Comparison of ENCODE assay signal across 16 mouse cellular contexts in the genomic region with DNA sequence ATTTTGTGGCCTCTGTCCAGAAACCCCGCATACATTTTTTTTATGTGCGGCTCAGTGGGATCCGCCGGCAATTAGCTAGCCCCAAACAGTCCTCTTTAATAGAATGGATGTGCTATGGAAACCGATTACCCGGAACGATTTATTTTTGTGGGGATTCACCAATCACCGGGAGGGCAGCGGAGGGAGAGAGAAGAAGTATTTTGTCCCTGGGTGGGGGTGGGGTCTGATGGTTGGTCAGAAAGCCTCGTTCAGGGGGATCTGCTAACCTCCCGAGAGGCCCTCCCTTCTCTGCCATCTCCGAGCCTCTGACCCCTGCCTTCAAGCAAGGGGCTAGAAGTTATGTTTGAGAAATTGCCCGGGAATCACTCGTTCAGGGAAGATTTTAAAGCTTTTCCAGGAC. TPM values are rescaled to one million over a fixed set of nuclear protein-coding genes. Genes with fewer than 3 reads are reported as not detected.
DNase-seq lines count a peak whose midpoint lies in the region; ATAC-seq and TF ChIP-seq lines count a peak whose summit lies in the region.
"Had no signal": no experiment of that assay in that cellular context is flagged by ENCODE, and none has a peak within 500 bp of the region (broad histone marks: within the 10 kb centered on the region; RNA-seq: fewer than 3 reads in every experiment).

No protein-coding gene starts in this region.

- H3K9ac ChIP-seq in hindbrain, embryonic 11.5 days (ENCODE audit: low read depth, low read length) = no peak overlapping the region
- H3K9ac ChIP-seq in hindbrain, embryonic 14.5 days = no peak overlapping the region
- H3K9ac ChIP-seq in limb, embryonic 11.5 days (ENCODE audit: low read length) = no peak overlapping the region
- H3K9ac ChIP-seq: limb, embryonic 15.5 days; liver, postnatal 0 days had no signal

- peak; percentile 59 for DNase-seq in hindbrain, embryonic 11.5 days (ENCODE audit: low spot score)
- DNase-seq in hindbrain, embryonic 14.5 days (ENCODE audit: low spot score) = no peak
- peak; percentile 61 for DNase-seq in embryo, embryonic 9.5 days (ENCODE audit: extremely low spot score)
- DNase-seq in limb, embryonic 11.5 days (ENCODE audit: low spot score) = peak; percentile 50
- no peak for DNase-seq in thymus, postnatal 14 days
- DNase-seq: adrenal gland, adult 8-10 months; cerebellum, adult 2 months; liver, postnatal 0 days; lung, postnatal 4 days had no signal

- WGBS in hindbrain, embryonic 11.5 days = under 1% methylated on average over 14 of the region's 14 CpGs
- WGBS in hindbrain, embryonic 14.5 days = under 1% methylated on average over 14 of the region's 14 CpGs
- under 1% methylated on average over 14 of the region's 14 CpGs for WGBS in limb, embryonic 11.5 days

- H3K9me3 ChIP-seq in hindbrain, embryonic 11.5 days (ENCODE audit: control insufficient read depth, low read length) = no peaks in the 10 kb centered on the region
- H3K9me3 ChIP-seq in hindbrain, embryonic 14.5 days (ENCODE audit: control insufficient read depth, low read length) = no peaks in the 10 kb centered on the region
- no peaks in the 10 kb centered on the region for H3K9me3 ChIP-seq in E14TG2a.4 (ENCODE audit: low read length)
- H3K9me3 ChIP-seq in limb, embryonic 11.5 days (ENCODE audit: control insufficient read depth, low read length) = no peaks in the 10 kb centered on the region
- H3K9me3 ChIP-seq: limb, embryonic 15.5 days had no signal

- peak overlapping the region; percentile 40 for H3K4me2 ChIP-seq in hindbrain, embryonic 11.5 days (replicated peaks; ENCODE audit: low read depth, low read length)
- H3K4me2 ChIP-seq in hindbrain, embryonic 14.5 days (replicated peaks) = no peak overlapping the region; the same call in 1 of the 2 replicates
- peak overlapping the region; percentile 32 for H3K4me2 ChIP-seq in limb, embryonic 11.5 days (ENCODE audit: low read depth, severe bottlenecking)

- no peaks in the 10 kb centered on the region for H3K36me3 ChIP-seq in hindbrain, embryonic 11.5 days (ENCODE audit: control insufficient read depth, insufficient read depth, low read length)
- H3K36me3 ChIP-seq in hindbrain, embryonic 14.5 days (replicated peaks; ENCODE audit: control insufficient read depth, insufficient read depth) = no peaks in the 10 kb centered on the region
- no peaks in the 10 kb centered on the region for H3K36me3 ChIP-seq in E14TG2a.4 (ENCODE audit: insufficient read depth, low read length)
- no peaks in the 10 kb centered on the region for H3K36me3 ChIP-seq in limb, embryonic 11.5 days (ENCODE audit: control insufficient read depth, insufficient read depth, low read length)
- H3K36me3 ChIP-seq: G1E; limb, embryonic 15.5 days had no signal

- H3K4me1 ChIP-seq in hindbrain, embryonic 11.5 days (replicated peaks; ENCODE audit: control insufficient read depth, insufficient read depth, low read length) = peaks cover 20% of the 10 kb centered on the region
- peaks cover 15% of the 10 kb centered on the region; the same call in 1 of the 2 replicates for H3K4me1 ChIP-seq in hindbrain, embryonic 14.5 days (replicated peaks; ENCODE audit: control insufficient read depth, insufficient read depth, low read length)
- peaks cover 86% of the 10 kb centered on the region for H3K4me1 ChIP-seq in E14TG2a.4 (replicated peaks; ENCODE audit: low read depth, low read length)
- peaks cover 28% of the 10 kb centered on the region; the same call in 1 of the 2 replicates for H3K4me1 ChIP-seq in limb, embryonic 11.5 days (ENCODE audit: control insufficient read depth, insufficient read depth, low read length)

- H3K4me3 ChIP-seq in hindbrain, embryonic 11.5 days (ENCODE audit: low read depth, low read length) = no peak overlapping the region
- H3K4me3 ChIP-seq in hindbrain, embryonic 14.5 days (replicated peaks; ENCODE audit: low read length) = no peak overlapping the region
- peak overlapping the region; percentile 49; the same call in 1 of the 2 replicates for H3K4me3 ChIP-seq in E14TG2a.4 (replicated peaks; ENCODE audit: low read length)
- no peak overlapping the region for H3K4me3 ChIP-seq in limb, embryonic 11.5 days (ENCODE audit: low read depth, low read length)

- ATAC-seq in hindbrain, embryonic 11.5 days (ENCODE audit: low FRiP score) = no peak
- ATAC-seq in hindbrain, embryonic 14.5 days (ENCODE audit: low FRiP score) = no peak
- no peak for ATAC-seq in limb, embryonic 11.5 days (ENCODE audit: insufficient number of reproducible peaks, low FRiP score, low TSS enrichment, low read depth)
- no peak for ATAC-seq in frontal cortex, adult (ENCODE audit: low TSS enrichment)
- ATAC-seq: forebrain, embryonic 16.5 days; liver, postnatal 0 days had no signal

- H3K27ac ChIP-seq in hindbrain, embryonic 11.5 days (ENCODE audit: low read depth, low read length) = no peak overlapping the region
- H3K27ac ChIP-seq in hindbrain, embryonic 14.5 days = no peak overlapping the region
- no peak overlapping the region for H3K27ac ChIP-seq in limb, embryonic 11.5 days (replicated peaks; ENCODE audit: low read depth, low read length)
- H3K27ac ChIP-seq: heart, adult 2 months had no signal

- TF ChIP-seq CTCF in E14TG2a.4 (conservative IDR thresholded peaks at IDR 0.05; ENCODE audit: low read length) = no peak

- peaks cover 87% of the 10 kb centered on the region for H3K27me3 ChIP-seq in hindbrain, embryonic 11.5 days (ENCODE audit: control insufficient read depth, insufficient read depth, low read length)
- H3K27me3 ChIP-seq in hindbrain, embryonic 14.5 days (ENCODE audit: control insufficient read depth, insufficient read depth, low read length) = peaks cover 94% of the 10 kb centered on the region
- H3K27me3 ChIP-seq in E14TG2a.4 (ENCODE audit: insufficient read depth, low read length) = peaks cover 91% of the 10 kb centered on the region
- H3K27me3 ChIP-seq in limb, embryonic 11.5 days (ENCODE audit: control insufficient read depth, insufficient read depth, low read length) = peaks cover 54% of the 10 kb centered on the region

RNA-seq across cellular contexts. Expression of a gene that starts 3.6 kb away (rescaled TPM):
- 103 and 121 TPM in 2 replicates for polyA plus RNA-seq in hindbrain, embryonic 11.5 days (2014; fragmentation: Nextera tagmentation; extraction: Ambion mirVana)
- polyA plus RNA-seq in hindbrain, embryonic 14.5 days (2014; fragmentation: Nextera tagmentation; extraction: Ambion mirVana) = 25.4 and 37.4 TPM in 2 replicates
- 218 and 235 TPM in 2 replicates for polyA plus RNA-seq in limb, embryonic 11.5 days (2014; fragmentation: Nextera tagmentation; extraction: Ambion mirVana)
- polyA plus RNA-seq: G1E; liver, postnatal 0 days; testis, adult 2 months had no signal

Comparison
In these comparisons a context has a peak if more than half of its experiments do, and no peak if none do; other contexts are left out.
1. DNase-seq: peak in hindbrain, embryonic 11.5 days (single experiment), embryo, embryonic 9.5 days (single experiment) and limb, embryonic 11.5 days (single experiment); none in hindbrain, embryonic 14.5 days (single experiment) and thymus, postnatal 14 days (single experiment).